Mouse (Mus musculus): ENCODE measurements at regions not wholly inside any gene's neighbourhood (a gene's known extent, or its start where the extent isn't known, plus 50 kb on each side); places are given as distances from the start of the nearest gene placed in this dataset.
"Not testable (repeated sequence)": the region's sequence is repeated elsewhere in the genome, so short reads cannot be mapped to it uniquely, and the experiment has no call there.

- WGBS: 83% methylated on average over 3 of the region's 3 CpGs
- not testable (repeated sequence) for ATAC-seq (ENCODE audit: low FRiP score, low read depth); H3K4me2 ChIP-seq (replicated peaks); H3K4me3 ChIP-seq; H3K9ac ChIP-seq; H3K36me3 ChIP-seq; H3K27me3 ChIP-seq (replicated peaks); H3K27ac ChIP-seq; H3K4me1 ChIP-seq
- peaks cover 52% of the 10 kb centered on the region for H3K9me3 ChIP-seq
Observed at GRCm38 (mm10) chr6:3137823-3138222, 261.5 kb downstream of the Samd9l start.

GRCm38 (mm10) chr6:3133763-3134162, 265.6 kb downstream of the Samd9l start:
- H3K9me3 ChIP-seq: peaks cover 42% of the 10 kb centered on the region
- not testable (repeated sequence) for ATAC-seq (ENCODE audit: low FRiP score, low read depth); H3K4me3 ChIP-seq; H3K4me2 ChIP-seq (replicated peaks); H3K9ac ChIP-seq; H3K27ac ChIP-seq; H3K27me3 ChIP-seq (replicated peaks); H3K36me3 ChIP-seq; H3K4me1 ChIP-seq
- WGBS: 86% methylated on average over 4 of the region's 4 CpGs

- H3K4me2 ChIP-seq (replicated peaks); H3K9ac ChIP-seq; H3K36me3 ChIP-seq; H3K4me3 ChIP-seq; H3K9me3 ChIP-seq; H3K27ac ChIP-seq; ATAC-seq (ENCODE audit: low FRiP score, low read depth); H3K27me3 ChIP-seq (replicated peaks); H3K4me1 ChIP-seq: not testable (repeated sequence)
- WGBS: 8% methylated on average over 2 of the region's 3 CpGs
Observed at GRCm38 (mm10) chr6:3116296-3116695, 283.1 kb downstream of the Samd9l start.

All from neural tube, embryonic 12.5 days (tissue).